Mouse (Mus musculus) cerebellum, adult 2 months (tissue): ENCODE results near the gene Tcaf1.

Experiments
- CTCF ChIP-seq: fragments of 200-500 bp; IDR thresholded peaks from 2 replicates; pipeline ENCODE4 v1.5.1; 2011; ENCODE audit warnings: low read depth, mild to moderate bottlenecking, control low read depth, low read length, moderate library complexity, borderline replicate concordance; ENCODE audit not compliant: insufficient read depth
- POLR2A ChIP-seq: fragments of 200-500 bp; IDR thresholded peaks from 2 replicates; pipeline ENCODE4 v1.6.1; 2011; ENCODE audit warnings: low read length, control low read depth, borderline replicate concordance; ENCODE audit not compliant: insufficient read depth

- TF ChIP-seq CTCF (no peak), POLR2A (no peak)
Measured at GRCm38 (mm10) chr6:42689761-42690160, 20.1 kb downstream of the Tcaf1 start.
